Mouse (Mus musculus) liver, embryonic 14.5 days (tissue): Measurements from ENCODE around the gene Fez1. TPM values are rescaled to one million over a fixed set of nuclear protein-coding genes. Genes with fewer than 3 reads are reported as not detected.

Experiments
- ATAC-seq: fragments of 200-750 bp; cut with Nextera tagmentation; 2 replicates; pipeline ENCODE4 v1.8.0; 2017; ENCODE audit warnings: moderate number of reproducible peaks, mild to moderate bottlenecking, moderate library complexity; ENCODE audit not compliant: insufficient read depth
- DNase-seq, 3 experiments: peaks; one replicate each; pipeline ENCODE4 v3.0.0-alpha.2; 2012 to 2013; ENCODE audit warnings: low read depth in 3 of 3, low spot score in 3 of 3
- H3K27ac ChIP-seq: fragments of 300-500 bp; sonication (generic); 2 replicates; pipeline ENCODE4 v1.5.1; 2014; ENCODE audit warnings: moderate library complexity, mild to moderate bottlenecking, control low read depth, inconsistent platforms
- H3K27me3 ChIP-seq: fragments of 300-500 bp; sonication (generic); 2 replicates; pipeline ENCODE4 v1.6.1; 2014; ENCODE audit warnings: mild to moderate bottlenecking, low read length, moderate library complexity; ENCODE audit not compliant: control insufficient read depth, insufficient read depth
- H3K36me3 ChIP-seq: fragments of 300-500 bp; sonication (generic); replicated peaks from 2 replicates; pipeline ENCODE4 v1.6.1; 2014; ENCODE audit warnings: low read depth; ENCODE audit not compliant: control insufficient read depth, insufficient read depth
- H3K4me1 ChIP-seq, 2 experiments: fragments of 200-500 bp in 1 of 2; fragments of 300-500 bp in 1 of 2; sonication (generic) in 1 of 2; replicated peaks; 2 replicates each; pipeline ENCODE4 v1.6.1; 2012 to 2014; ENCODE audit warnings: antibody characterized with exemption in 1 of 2, inconsistent platforms in 1 of 2, low read length in 1 of 2; ENCODE audit not compliant: control insufficient read depth in 2 of 2, insufficient read depth in 2 of 2
- H3K4me2 ChIP-seq: fragments of 300-500 bp; sonication (generic); 2 replicates; pipeline ENCODE4 v1.6.1; 2014; ENCODE audit warnings: low read depth, mild to moderate bottlenecking, control low read depth, moderate library complexity
- H3K4me3 ChIP-seq, 2 experiments: fragments of 200-500 bp in 1 of 2; fragments of 300-500 bp in 1 of 2; sonication (generic) in 1 of 2; 2 replicates each; pipeline ENCODE4 v1.5.1; 2012 to 2014; ENCODE audit warnings: low read depth in 2 of 2, low read length in 2 of 2, mild to moderate bottlenecking in 2 of 2, control low read depth in 1 of 2, inconsistent platforms in 1 of 2, moderate library complexity in 1 of 2; ENCODE audit not compliant: insufficient read depth in 1 of 2
- H3K9ac ChIP-seq: fragments of 300-500 bp; sonication (generic); replicated peaks from 2 replicates; pipeline ENCODE4 v1.6.1; 2014; ENCODE audit warnings: mild to moderate bottlenecking, control low read depth, moderate library complexity
- H3K9me3 ChIP-seq: fragments of 300-500 bp; sonication (generic); 2 replicates; pipeline ENCODE4 v1.6.1; 2016; ENCODE audit warnings: low read length, mixed read lengths; ENCODE audit not compliant: control insufficient read depth
- CTCF ChIP-seq: IDR thresholded peaks from 2 replicates; pipeline ENCODE4 v1.5.1; 2016; ENCODE audit warnings: antibody characterized with exemption, low read depth, control low read depth
- EP300 ChIP-seq: IDR thresholded peaks from 2 replicates; pipeline ENCODE4 v1.6.1; 2016; ENCODE audit warnings: antibody characterized with exemption, low read depth
- WGBS: fragments of 180-500 bp; shearing (Covaris S2); extraction: QIAGEN DNeasy Blood & Tissue Kit; methylation state at CpG from one replicate; pipeline ENCODE4 v1.1.7; 2014; ENCODE audit not compliant: insufficient replicate concordance; 5-methylcytosine and 5-hydroxymethylcytosine counted together
- polyA plus RNA-seq, 2 experiments: library from polyadenylated mRNA; depleted of rRNA in 1 of 2; stranded (reverse) in 1 of 2; unstranded in 1 of 2; fragments of >200 nt; fragmentation: Nextera tagmentation in 1 of 2; extraction: Ambion mirVana in 1 of 2; gene quantifications; 2 replicates each; pipeline versions ENCODE4 v1.2.1 to v1.2.3; 2012 to 2014

Gene Fez1
- polyA plus RNA-seq, 2 experiments = 0.12 to 0.28 TPM

DNA sequence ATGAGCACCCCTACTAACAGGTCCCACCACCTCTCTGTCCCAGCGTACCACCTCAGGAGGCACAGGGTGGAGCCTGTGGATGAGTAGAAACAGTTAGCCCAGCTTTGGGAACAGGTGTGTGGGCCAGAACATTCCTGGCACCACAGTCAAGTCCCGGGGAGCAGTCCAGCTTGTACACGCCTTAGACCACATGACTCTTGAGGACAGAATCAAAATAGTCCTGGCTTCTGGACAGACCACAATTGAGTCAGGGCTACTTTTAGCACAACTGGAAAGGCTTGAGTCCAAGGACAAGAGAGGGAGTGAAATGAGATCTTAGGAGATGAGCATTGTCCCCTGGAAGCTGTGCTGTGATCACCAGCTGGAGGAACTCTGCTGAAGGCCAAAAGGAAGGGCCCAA is 76.9 kb downstream of the Fez1 start:
- Histone ChIP-seq H3K36me3 (no peaks in the 10 kb centered on the region), H3K9ac (no peak overlapping the region), H3K4me1 (no peaks in the 10 kb centered on the region), H3K27ac (no peak overlapping the region), H3K9me3 (no peaks in the 10 kb centered on the region), H3K4me2 (no peak overlapping the region), H3K4me3 (no peak overlapping the region), H3K27me3 (no peaks in the 10 kb centered on the region)
- ATAC-seq (no peak), DNase-seq (no peak)
- 65% methylated on average over 3 of the region's 3 CpGs for WGBS
- no peak for TF ChIP-seq CTCF
- no peak for TF ChIP-seq EP300

DNA sequence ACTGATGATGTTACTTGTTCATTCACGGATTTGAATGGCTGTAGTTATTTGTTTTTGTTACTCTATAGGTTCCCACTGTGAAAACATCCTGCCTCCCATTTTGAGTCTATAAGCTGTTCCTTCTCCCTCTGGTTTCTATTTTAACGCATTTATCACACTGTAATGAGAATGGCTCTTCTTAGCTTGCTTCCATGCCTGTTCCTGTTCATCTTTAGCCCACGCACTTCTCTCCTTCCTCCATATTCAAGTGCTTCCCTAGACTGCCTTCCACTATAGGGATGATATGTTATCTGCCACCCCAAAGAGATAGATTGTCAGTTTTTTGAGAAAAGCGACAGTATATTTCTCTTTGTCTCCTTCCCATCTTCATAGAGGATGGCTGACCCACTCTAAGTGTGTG is 78.8 kb downstream of the Fez1 start:
- ATAC-seq (no peak), DNase-seq (no peak)
- no peaks in the 10 kb centered on the region for H3K27me3 ChIP-seq
- H3K36me3 ChIP-seq = no peaks in the 10 kb centered on the region
- no peaks in the 10 kb centered on the region for H3K9me3 ChIP-seq
- WGBS = 56% methylated on average over 4 of the region's 4 CpGs
- no peak overlapping the region for H3K27ac ChIP-seq
- H3K4me1 ChIP-seq = no peaks in the 10 kb centered on the region
- no peak overlapping the region for H3K9ac ChIP-seq
- H3K4me2 ChIP-seq = no peak overlapping the region
- no peak overlapping the region for H3K4me3 ChIP-seq
- no peak for TF ChIP-seq CTCF
- no peak for TF ChIP-seq EP300

DNA sequence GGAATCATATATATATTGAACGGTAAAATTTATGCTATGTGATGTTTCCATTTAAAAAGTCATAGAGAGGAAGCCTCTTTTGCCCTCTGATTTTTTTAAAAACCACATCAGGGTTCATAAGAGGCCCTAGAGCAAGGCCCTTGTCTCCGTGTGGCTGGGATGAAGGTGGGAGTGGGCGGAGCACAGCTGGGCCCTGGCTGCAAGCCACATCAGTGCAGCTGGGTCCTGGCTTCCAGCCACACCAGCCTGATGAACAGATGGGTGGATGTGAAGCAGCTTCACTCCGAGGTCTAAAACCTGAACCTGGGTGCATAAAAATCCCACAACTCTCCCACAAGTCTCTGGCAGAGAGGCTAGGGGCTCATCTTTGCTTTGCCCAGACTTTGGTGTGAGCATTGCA is 83.8 kb downstream of the Fez1 start:
- H3K27ac ChIP-seq = no peak overlapping the region
- no peak overlapping the region for H3K4me2 ChIP-seq
- DNase-seq (no peak), ATAC-seq (no peak)
- no peak overlapping the region for H3K9ac ChIP-seq
- 50% methylated on average over 4 of the region's 4 CpGs for WGBS
- no peaks in the 10 kb centered on the region for H3K27me3 ChIP-seq
- no peaks in the 10 kb centered on the region for H3K9me3 ChIP-seq
- H3K4me1 ChIP-seq = no peaks in the 10 kb centered on the region
- TF ChIP-seq EP300 (no peak), CTCF (no peak)
- no peak overlapping the region for H3K4me3 ChIP-seq
- no peaks in the 10 kb centered on the region for H3K36me3 ChIP-seq

DNA sequence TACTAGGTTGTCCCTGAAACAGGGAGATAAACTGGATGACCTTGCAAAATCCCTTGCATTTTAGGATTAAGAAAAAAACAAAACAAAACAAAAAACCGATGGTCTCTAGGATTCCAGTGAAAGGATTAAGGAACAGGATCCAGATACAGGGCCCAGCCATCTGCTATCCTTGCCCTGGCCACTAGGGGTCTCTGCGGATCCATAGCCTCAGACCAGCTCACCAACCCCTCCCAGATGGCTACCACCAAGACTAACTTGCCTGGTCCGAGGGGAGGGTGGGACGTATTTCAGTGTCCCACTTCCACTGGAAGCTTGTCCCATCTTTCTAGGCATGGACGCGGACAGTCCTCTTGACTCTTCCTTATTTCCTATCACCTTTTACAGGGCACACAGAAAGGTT is 94.7 kb downstream of the Fez1 start:
- Histone ChIP-seq H3K4me1 (no peaks in the 10 kb centered on the region), H3K9ac (no peak overlapping the region), H3K27me3 (no peaks in the 10 kb centered on the region), H3K9me3 (no peaks in the 10 kb centered on the region), H3K36me3 (no peaks in the 10 kb centered on the region), H3K27ac (no peak overlapping the region), H3K4me3 (no peak overlapping the region), H3K4me2 (no peak overlapping the region)
- ATAC-seq = no peak
- 5% methylated on average over 6 of the region's 6 CpGs for WGBS
- DNase-seq = peak in 1 of 3 experiments; percentile 9
- TF ChIP-seq CTCF = peak; percentile 91
- TF ChIP-seq EP300 = no peak

DNA sequence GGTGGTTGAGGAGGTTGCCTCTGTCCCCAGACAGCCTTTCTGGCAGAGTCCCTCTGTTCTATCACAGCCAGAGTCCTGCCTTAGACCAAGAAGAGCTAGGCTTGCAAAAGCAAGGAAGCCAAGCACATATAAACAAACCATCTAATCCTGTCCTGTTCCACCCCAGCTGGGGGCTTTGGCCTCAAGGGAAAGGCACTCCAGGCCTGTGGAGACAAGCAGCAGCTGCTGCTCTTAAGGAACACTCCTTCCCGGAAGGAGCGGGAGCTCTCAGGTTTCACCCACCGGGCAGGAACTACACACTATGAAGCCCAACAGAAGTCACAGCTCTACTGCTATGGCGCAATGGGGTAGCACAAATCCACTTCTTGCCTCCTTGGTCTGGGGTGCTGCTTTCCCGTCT is 95.3 kb downstream of the Fez1 start:
- ATAC-seq = no peak
- Histone ChIP-seq H3K9me3 (no peaks in the 10 kb centered on the region), H3K4me2 (no peak overlapping the region), H3K36me3 (no peaks in the 10 kb centered on the region), H3K27ac (no peak overlapping the region), H3K4me3 (no peak overlapping the region), H3K9ac (no peak overlapping the region), H3K27me3 (no peaks in the 10 kb centered on the region), H3K4me1 (no peaks in the 10 kb centered on the region)
- TF ChIP-seq EP300 = no peak
- TF ChIP-seq CTCF = no peak
- 43% methylated on average over 5 of the region's 5 CpGs for WGBS
- no peak for DNase-seq
